Mouse (Mus musculus): ENCODE measurements around the gene Erf.
A peak's percentile ranks its signal among the peaks of the same experiment; 100 is the strongest.

Gene Erf

GRCm38 (mm10) chr7:25279861-25280791 lies 29.6 kb upstream of the Erf start:
- peak in 1 of 2 experiments; percentile 55 for DNase-seq

- DNase-seq, result peak; percentile 76 to 83
These were observed 28.7 kb upstream of the Erf start for GRCm38 (mm10) chr7:25279076-25279860.

GRCm38 (mm10) chr7:25278341-25279075 lies 27.9 kb upstream of the Erf start:
- DNase-seq, result peak; percentile 89 to 96

- DNase-seq, result no peak
These were observed 27.4 kb upstream of the Erf start for GRCm38 (mm10) chr7:25277998-25278340.

GRCm38 (mm10) chr7:25277405-25277804 lies 26.8 kb upstream of the Erf start:
- DNase-seq, result peak in 1 of 2 experiments; percentile 32

GRCm38 (mm10) chr7:25275555-25276298 lies 25.2 kb upstream of the Erf start:
- DNase-seq, result peak in 1 of 2 experiments; percentile 10

GRCm38 (mm10) chr7:25274996-25275395 lies 24.4 kb upstream of the Erf start:
- no peak for DNase-seq

- peak in 1 of 2 experiments; percentile 24 for DNase-seq
These were observed 24.0 kb upstream of the Erf start for GRCm38 (mm10) chr7:25274571-25274970.

- DNase-seq, result no peak
These were observed 23.0 kb upstream of the Erf start for GRCm38 (mm10) chr7:25273259-25274241.

GRCm38 (mm10) chr7:25272445-25273258 lies 22.1 kb upstream of the Erf start:
- DNase-seq, result peak in 1 of 2 experiments; percentile 16

GRCm38 (mm10) chr7:25271651-25272444 lies 21.3 kb upstream of the Erf start:
- DNase-seq, result peak in 1 of 2 experiments; percentile 18

- peak in 1 of 2 experiments; percentile 16 for DNase-seq
These were observed 20.4 kb upstream of the Erf start for GRCm38 (mm10) chr7:25270652-25271633.

GRCm38 (mm10) chr7:25269545-25270271 lies 19.1 kb upstream of the Erf start:
- DNase-seq, result peak in 1 of 2 experiments; percentile 49

GRCm38 (mm10) chr7:25269029-25269428 lies 18.5 kb upstream of the Erf start:
- peak in 1 of 2 experiments; percentile 39 for DNase-seq

GRCm38 (mm10) chr7:25268588-25268987 lies 18.0 kb upstream of the Erf start:
- no peak for DNase-seq

GRCm38 (mm10) chr7:25267751-25268463 lies 17.3 kb upstream of the Erf start:
- peak; percentile 99 to 100 for DNase-seq

Data from thymus, adult 18-20 months (tissue).